Mouse (Mus musculus) intestine, postnatal 0 days (tissue): ENCODE data around the gene Elmod3. TPM values are rescaled to one million over a fixed set of nuclear protein-coding genes. Genes with fewer than 3 reads are reported as not detected.

Source experiments
- ATAC-seq: fragments of 200-750 bp; cut with Nextera tagmentation; 2 replicates; pipeline ENCODE4 v1.8.0; 2017; ENCODE audit warnings: mild to moderate bottlenecking, moderate TSS enrichment, moderate library complexity
- H3K27ac ChIP-seq: fragments of 300-500 bp; sonication (generic); 2 replicates; pipeline ENCODE4 v1.5.1; 2014; ENCODE audit warnings: mild to moderate bottlenecking, low read depth, low read length, moderate library complexity
- H3K27me3 ChIP-seq: fragments of 300-500 bp; sonication (generic); replicated peaks from 2 replicates; pipeline ENCODE4 v1.6.1; 2014; ENCODE audit warnings: low read length, mixed read lengths; ENCODE audit not compliant: control insufficient read depth, insufficient read depth
- H3K36me3 ChIP-seq: fragments of 300-500 bp; sonication (generic); 2 replicates; pipeline ENCODE4 v1.6.1; 2014; ENCODE audit warnings: mild to moderate bottlenecking, moderate library complexity; ENCODE audit not compliant: control insufficient read depth, insufficient read depth
- H3K4me1 ChIP-seq: fragments of 300-500 bp; sonication (generic); replicated peaks from 2 replicates; pipeline ENCODE4 v1.6.1; 2014; ENCODE audit warnings: antibody characterized with exemption, low read length, mixed read lengths; ENCODE audit not compliant: control insufficient read depth, insufficient read depth
- H3K4me2 ChIP-seq: fragments of 300-500 bp; sonication (generic); replicated peaks from 2 replicates; pipeline ENCODE4 v1.6.1; 2014; ENCODE audit warnings: low read depth, mild to moderate bottlenecking, moderate library complexity
- H3K4me3 ChIP-seq: fragments of 300-500 bp; sonication (generic); 2 replicates; pipeline ENCODE4 v1.5.1; 2014; ENCODE audit warnings: low read depth, low read length
- H3K9ac ChIP-seq: fragments of 300-500 bp; sonication (generic); 2 replicates; pipeline ENCODE4 v1.6.1; 2014; ENCODE audit warnings: mild to moderate bottlenecking, low read depth, low read length
- H3K9me3 ChIP-seq: fragments of 300-500 bp; sonication (generic); 2 replicates; pipeline ENCODE4 v1.6.1; 2016; ENCODE audit warnings: mixed run types; ENCODE audit not compliant: control insufficient read depth
- CTCF ChIP-seq: sonication (generic); IDR thresholded peaks from 2 replicates; pipeline ENCODE4 v1.5.1; 2016; ENCODE audit warnings: low read depth, mild to moderate bottlenecking, control low read depth, antibody characterized with exemption, moderate library complexity
- WGBS: fragments of 180-500 bp; shearing (Covaris S2); extraction: QIAGEN DNeasy Blood & Tissue Kit; methylation state at CpG from one replicate; pipeline ENCODE4 v1.1.7; 2014; 5-methylcytosine and 5-hydroxymethylcytosine counted together
- polyA plus RNA-seq: library from polyadenylated mRNA; unstranded; fragments of >200 nt; fragmentation: Nextera tagmentation; extraction: Ambion mirVana; gene quantifications from 2 replicates; pipeline ENCODE4 v1.2.1, GENCODE M21; 2015

Elmod3 gene
- polyA plus RNA-seq, 1 experiment from 2014 or later, result 11.7 TPM

GRCm38 (mm10) chr6:72518842-72519241 lies 79.4 kb downstream of the Elmod3 start:
- 89% methylated on average over 1 of the region's 1 CpGs for WGBS

More at GRCm38 (mm10) chr6:72518842-72519241, 79.4 kb downstream of the Elmod3 start:
- Histone ChIP-seq H3K9me3 (no peaks in the 10 kb centered on the region), H3K4me1 (0 out of 2 replicates have a peak, but pooled peaks cover 5% of the 10 kb centered on the region), H3K36me3 (no peaks in the 10 kb centered on the region), H3K27ac (no peak overlapping the region), H3K4me2 (no peak overlapping the region), H3K9ac (no peak overlapping the region), H3K27me3 (no peaks in the 10 kb centered on the region), H3K4me3 (no peak overlapping the region)
- ATAC-seq, result no peak
- no peak for TF ChIP-seq CTCF

Other genes starting within 250 kb of the Elmod3 start
- 12.4 and 14.2 TPM in 2 replicates for gene Tmem150a, start 243.0 kb downstream of the Elmod3 start, polyA plus RNA-seq
- gene Rnf181, start 231.5 kb downstream of the Elmod3 start, polyA plus RNA-seq, result 122 and 132 TPM in 2 replicates
- gene Vamp5, start 217.9 kb downstream of the Elmod3 start, polyA plus RNA-seq, result 14.9 and 16.6 TPM in 2 replicates
- 450 and 453 TPM in 2 replicates for gene Vamp8, start 207.7 kb downstream of the Elmod3 start, polyA plus RNA-seq
- 6.2 and 6.8 TPM in 2 replicates for gene Ggcx, start 184.1 kb downstream of the Elmod3 start, polyA plus RNA-seq
- 120 and 128 TPM in 2 replicates for gene Mat2a, start 158.9 kb downstream of the Elmod3 start, polyA plus RNA-seq
- 0.12 and 0.16 TPM in 2 replicates for gene Sh2d6, start 76.7 kb downstream of the Elmod3 start, polyA plus RNA-seq
- 25.2 and 28.5 TPM in 2 replicates for gene Capg, start 54.0 kb downstream of the Elmod3 start, polyA plus RNA-seq
- 24.6 and 26.4 TPM in 2 replicates for gene Retsat, start 62 bp upstream of the Elmod3 start, polyA plus RNA-seq
- gene Tgoln1, start 18.6 kb upstream of the Elmod3 start, polyA plus RNA-seq, result 133 and 136 TPM in 2 replicates
- 6.6 and 6.8 TPM in 2 replicates for gene Tcf7l1, start 190.8 kb upstream of the Elmod3 start, polyA plus RNA-seq